Mouse (Mus musculus): Measurements from ENCODE around the gene Acbd5.

Acbd5 gene

GRCm38 (mm10) chr2:23051890-23052289, 16.1 kb upstream of the Acbd5 start:
- in situ Hi-C loops (cut with MboI; ENCODE audit: low pct_unique_long_range_greater_than_20kb in 1 of 2, low sequenced_read_pairs in 2 of 2, unreplicated experiment in 1 of 2): no loop called here

DNA sequence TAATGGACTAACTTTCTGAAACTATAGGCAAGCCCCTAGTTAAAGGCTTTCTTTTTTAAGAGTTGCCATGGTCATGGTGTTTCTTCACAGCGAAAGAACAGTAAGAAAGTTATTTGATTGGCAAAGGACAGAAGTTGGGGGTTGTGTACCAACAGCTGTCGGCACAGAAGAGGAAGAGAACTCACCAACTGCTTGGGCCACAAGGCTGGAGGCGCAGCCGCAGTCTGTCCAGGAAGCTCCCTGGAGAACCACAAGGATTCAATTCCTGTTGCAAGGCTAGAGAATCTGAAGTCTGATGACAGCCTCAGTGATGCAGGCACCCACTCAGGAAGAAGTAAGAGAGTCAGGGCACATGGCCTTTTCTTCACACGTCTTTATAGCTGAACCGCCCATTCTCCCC, 15.4 kb upstream of the Acbd5 start:
- in situ Hi-C loops (cut with MboI; ENCODE audit: low pct_unique_long_range_greater_than_20kb in 1 of 2, low sequenced_read_pairs in 2 of 2, unreplicated experiment in 1 of 2): no loop called here

GRCm38 (mm10) chr2:23068370-23068737, 387 bp downstream of the Acbd5 start:
- in situ Hi-C loops (cut with MboI; ENCODE audit: low pct_unique_long_range_greater_than_20kb in 1 of 2, low sequenced_read_pairs in 2 of 2, unreplicated experiment in 1 of 2): no loop called here

GRCm38 (mm10) chr2:23068894-23069744, 1.2 kb downstream of the Acbd5 start:
- in situ Hi-C loops (cut with MboI; ENCODE audit: low pct_unique_long_range_greater_than_20kb in 1 of 2, low sequenced_read_pairs in 2 of 2, unreplicated experiment in 1 of 2): no loop called here

DNA sequence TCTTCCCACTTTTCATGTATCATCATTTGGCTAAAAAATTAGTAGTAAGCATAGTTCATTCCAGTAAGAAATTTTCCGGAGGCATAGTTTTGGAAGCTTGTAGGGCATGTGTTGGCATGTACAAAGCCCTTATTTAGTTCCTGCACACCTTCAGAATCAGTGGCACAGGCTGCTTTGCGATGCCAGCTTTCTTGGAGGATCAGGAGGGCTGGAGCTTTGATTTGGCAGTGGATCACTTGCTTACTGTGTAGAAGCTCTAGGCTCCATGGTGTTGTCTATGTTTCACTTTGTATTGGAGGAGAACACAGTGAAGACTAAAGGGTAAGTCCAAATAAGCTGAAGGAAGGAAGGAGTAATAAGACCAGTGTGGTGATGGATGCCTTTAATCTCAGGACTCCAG, 2.5 kb downstream of the Acbd5 start:
- in situ Hi-C loops (cut with MboI; ENCODE audit: low pct_unique_long_range_greater_than_20kb in 1 of 2, low sequenced_read_pairs in 2 of 2, unreplicated experiment in 1 of 2): loop anchor here in 1 of 2 experiments (10.0 kb wide), 1 partner anchor 156 kb away; no protein-coding TSS in a partner anchor

DNA sequence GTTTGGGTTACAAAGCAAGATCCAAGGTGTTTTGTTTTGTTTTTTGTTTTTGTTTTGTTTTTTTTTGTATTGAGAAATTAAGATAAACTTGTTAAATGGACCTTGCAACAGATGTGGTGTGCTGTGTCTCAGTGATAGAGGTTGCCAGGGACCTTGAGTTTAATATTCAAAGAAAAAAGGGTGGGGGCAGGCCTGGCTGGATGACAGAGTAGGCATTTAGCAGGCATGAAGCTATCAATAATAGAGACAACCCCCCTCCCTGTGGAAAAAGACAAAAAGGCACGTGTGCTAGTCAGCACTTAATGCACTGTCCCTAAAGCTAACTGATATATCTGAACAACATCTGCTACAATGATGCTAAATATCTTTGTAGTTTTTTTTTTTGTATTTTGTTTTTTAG, 3.4 kb downstream of the Acbd5 start:
- in situ Hi-C loops (cut with MboI; ENCODE audit: low pct_unique_long_range_greater_than_20kb in 1 of 2, low sequenced_read_pairs in 2 of 2, unreplicated experiment in 1 of 2): loop anchor here in 1 of 2 experiments (10.0 kb wide), 1 partner anchor 157 kb away; no protein-coding TSS in a partner anchor

GRCm38 (mm10) chr2:23075846-23076245, 7.9 kb downstream of the Acbd5 start:
- in situ Hi-C loops (cut with MboI; ENCODE audit: low pct_unique_long_range_greater_than_20kb in 1 of 2, low sequenced_read_pairs in 2 of 2, unreplicated experiment in 1 of 2): loop anchor here in 1 of 2 experiments (10.0 kb wide), 1 partner anchor 161 kb away; no protein-coding TSS in a partner anchor

GRCm38 (mm10) chr2:23076783-23077182, 8.8 kb downstream of the Acbd5 start:
- in situ Hi-C loops (cut with MboI; ENCODE audit: low pct_unique_long_range_greater_than_20kb in 1 of 2, low sequenced_read_pairs in 2 of 2, unreplicated experiment in 1 of 2): loop anchor here in 1 of 2 experiments (10.0 kb wide), 1 partner anchor 162 kb away; no protein-coding TSS in a partner anchor

DNA sequence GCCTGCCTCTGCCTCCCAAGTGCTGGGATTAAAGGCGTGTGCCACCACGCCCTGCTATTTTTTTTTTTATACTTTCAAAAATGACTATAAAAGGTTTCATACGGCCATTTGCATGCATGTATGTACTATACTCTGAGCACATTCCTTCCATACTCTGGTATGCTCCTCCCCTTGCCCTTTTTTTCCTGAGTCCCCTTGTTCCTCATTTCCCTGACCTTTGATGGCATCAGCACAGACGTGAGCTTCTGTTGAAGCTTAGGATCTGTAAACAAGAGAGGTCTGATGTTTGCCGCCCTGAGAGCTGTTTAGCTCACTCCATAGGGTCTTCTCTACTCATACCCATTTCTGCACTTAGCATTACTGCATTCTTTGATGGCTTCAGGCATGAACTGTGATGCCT, 9.7 kb downstream of the Acbd5 start:
- in situ Hi-C loops (cut with MboI; ENCODE audit: low pct_unique_long_range_greater_than_20kb in 1 of 2, low sequenced_read_pairs in 2 of 2, unreplicated experiment in 1 of 2): loop anchor here in 1 of 2 experiments (10.0 kb wide), 1 partner anchor 163 kb away; no protein-coding TSS in a partner anchor

DNA sequence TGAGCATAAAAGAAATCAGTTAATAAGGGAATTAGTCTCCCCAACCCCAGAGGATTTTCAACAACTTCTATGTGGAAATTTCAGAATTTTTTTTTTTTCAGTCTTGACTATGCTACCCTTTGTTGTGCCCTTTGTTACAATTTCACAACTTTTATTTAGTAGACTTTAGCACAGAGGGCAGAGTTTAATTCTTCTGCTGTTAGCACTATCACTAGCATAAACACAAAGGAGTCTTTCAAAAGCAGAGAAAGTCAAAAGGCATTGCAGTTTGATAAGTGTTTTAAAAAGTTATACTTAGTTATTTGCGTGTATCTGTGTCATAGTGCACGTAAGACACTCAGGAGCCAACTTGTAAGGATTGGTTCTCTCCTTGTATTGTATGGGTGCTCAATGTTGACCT, 10.6 kb downstream of the Acbd5 start:
- in situ Hi-C loops (cut with MboI; ENCODE audit: low pct_unique_long_range_greater_than_20kb in 1 of 2, low sequenced_read_pairs in 2 of 2, unreplicated experiment in 1 of 2): loop anchor here in 1 of 2 experiments (10.0 kb wide), 1 partner anchor 164 kb away; no protein-coding TSS in a partner anchor

GRCm38 (mm10) chr2:23084540-23084939, 16.6 kb downstream of the Acbd5 start:
- in situ Hi-C loops (cut with MboI; ENCODE audit: low pct_unique_long_range_greater_than_20kb in 1 of 2, low sequenced_read_pairs in 2 of 2, unreplicated experiment in 1 of 2): no loop called here

GRCm38 (mm10) chr2:23092216-23092615, 24.2 kb downstream of the Acbd5 start:
- in situ Hi-C loops (cut with MboI; ENCODE audit: low pct_unique_long_range_greater_than_20kb in 1 of 2, low sequenced_read_pairs in 2 of 2, unreplicated experiment in 1 of 2): no loop called here

- in situ Hi-C loops (cut with MboI; ENCODE audit: low pct_unique_long_range_greater_than_20kb in 1 of 2, low sequenced_read_pairs in 2 of 2, unreplicated experiment in 1 of 2): no loop called here
Observed at GRCm38 (mm10) chr2:23097028-23097427, 29.1 kb downstream of the Acbd5 start.

DNA sequence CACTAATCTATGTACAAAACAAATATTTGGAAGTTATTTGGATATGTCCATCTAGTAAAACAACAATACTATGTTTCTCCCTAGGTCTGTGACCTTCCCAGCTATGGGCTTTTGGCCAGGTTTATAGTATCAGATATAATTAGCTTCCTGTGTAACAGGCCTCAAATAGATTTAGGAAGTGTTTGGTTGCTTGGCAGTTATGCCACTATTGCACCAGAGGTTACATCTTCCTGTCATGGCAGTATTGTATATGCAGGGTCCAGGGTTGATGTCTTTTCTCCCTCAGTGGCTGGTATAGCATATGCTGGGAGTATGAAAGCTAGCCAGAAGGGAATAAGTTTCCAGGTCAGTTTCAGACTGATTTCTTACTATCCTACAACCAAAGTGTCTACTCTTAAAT, 34.3 kb downstream of the Acbd5 start:
- in situ Hi-C loops (cut with MboI; ENCODE audit: low pct_unique_long_range_greater_than_20kb in 1 of 2, low sequenced_read_pairs in 2 of 2, unreplicated experiment in 1 of 2): no loop called here

DNA sequence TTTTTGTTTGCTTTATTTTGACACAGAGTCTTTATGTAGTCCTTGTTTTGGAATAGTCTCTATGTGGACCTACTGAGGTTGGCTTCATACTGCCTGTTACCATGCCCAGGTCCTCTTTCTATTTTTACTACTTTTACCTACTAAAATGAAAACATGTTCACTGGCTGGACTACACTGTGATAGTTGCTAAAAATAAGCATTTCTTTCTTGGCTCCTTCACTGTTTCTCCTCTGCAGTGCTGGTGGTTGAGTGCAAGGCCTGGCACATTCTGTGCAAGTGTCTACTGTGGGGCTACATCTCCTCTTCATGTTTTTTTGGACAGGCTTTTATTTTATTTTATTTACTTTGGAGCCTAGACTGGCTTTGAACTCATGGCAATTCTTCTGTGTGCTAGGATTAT, 51.6 kb downstream of the Acbd5 start:
- in situ Hi-C loops (cut with MboI; ENCODE audit: low pct_unique_long_range_greater_than_20kb in 1 of 2, low sequenced_read_pairs in 2 of 2, unreplicated experiment in 1 of 2): no loop called here

- in situ Hi-C loops (cut with MboI; ENCODE audit: low pct_unique_long_range_greater_than_20kb in 1 of 2, low sequenced_read_pairs in 2 of 2, unreplicated experiment in 1 of 2): no loop called here
Observed at GRCm38 (mm10) chr2:23155199-23155621, 87.2 kb downstream of the Acbd5 start.

DNA sequence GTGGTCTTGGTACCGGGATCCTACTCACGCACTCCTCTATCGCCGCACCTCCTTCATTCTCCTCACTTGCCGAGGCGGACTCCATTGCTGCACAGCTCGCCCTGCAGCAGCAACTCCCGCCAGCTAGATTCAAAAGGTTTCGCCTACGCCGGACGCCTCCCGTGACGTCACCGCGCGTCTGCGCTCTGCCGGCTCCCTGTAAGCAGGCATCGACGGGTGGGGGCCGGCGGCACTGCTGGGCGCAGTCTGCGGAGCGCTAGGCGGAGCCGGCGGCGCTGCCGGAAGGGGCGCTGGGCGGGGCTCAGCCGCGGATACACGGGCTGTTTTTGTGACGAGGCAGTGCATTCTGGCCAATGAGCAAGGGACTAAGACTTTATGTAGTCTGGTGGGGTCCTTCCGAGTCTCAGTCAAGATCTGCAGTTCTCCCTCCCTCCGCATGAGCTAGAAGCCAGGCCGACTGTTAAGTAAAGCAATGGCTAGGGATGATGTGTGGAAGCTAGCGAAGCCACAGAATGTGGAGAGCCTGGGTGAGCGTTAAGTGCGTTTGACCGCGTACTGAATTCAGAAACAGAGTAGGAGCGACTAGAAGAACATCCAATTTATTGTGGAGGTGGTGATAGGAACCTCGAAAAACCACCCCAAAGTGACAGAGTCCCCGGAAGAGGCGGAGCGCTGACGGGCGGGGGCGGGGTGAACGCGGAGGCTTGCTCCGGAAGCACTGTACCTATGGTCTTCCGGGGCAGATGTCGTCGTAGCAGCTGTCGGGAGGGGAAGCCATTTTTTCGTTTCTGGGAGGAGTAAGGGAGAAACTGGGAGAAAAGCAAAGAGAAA, 88.0 kb downstream of the Acbd5 start, which contains the start of the genes Mastl and Yme1l1:
TSS of gene Mastl (minus strand) at position 248 of the 831 bp plus-strand sequence.
TSS of gene Yme1l1 (plus strand) at position 593 of the 831 bp plus-strand sequence.
- in situ Hi-C loops (cut with MboI; ENCODE audit: low pct_unique_long_range_greater_than_20kb in 1 of 2, low sequenced_read_pairs in 2 of 2, unreplicated experiment in 1 of 2): no loop called here

GRCm38 (mm10) chr2:23156608-23157081, 88.7 kb downstream of the Acbd5 start:
- in situ Hi-C loops (cut with MboI; ENCODE audit: low pct_unique_long_range_greater_than_20kb in 1 of 2, low sequenced_read_pairs in 2 of 2, unreplicated experiment in 1 of 2): no loop called here

All from mouse embryonic stem cell (cell line).